Mouse (Mus musculus) T-helper 17 cell (primary cell): ENCODE results near the gene Tsga10ip.

Experiments used
- in situ Hi-C, 2 experiments: fragments of 300-600 bp; cut with MboI, MseI; formaldehyde crosslinking; loops; 1 replicate in 1 of 2; 2 replicates in 1 of 2; pipeline ENCODE4 v1.15.1; 2025; ENCODE audit warnings: high pct_unique_total_duplicates in 2 of 2

The Tsga10ip gene

GRCm38 (mm10) chr19:5402293-5402692 lies at the start of gene Tsga10ip:
Gene Tsga10ip (minus strand): TSS chr19:5402526.
- in situ Hi-C loops = no loop called here

GRCm38 (mm10) chr19:5451766-5452165 lies 49.4 kb upstream of the Tsga10ip start:
- in situ Hi-C loops = loop anchor here (5.0 to 10.0 kb wide), 3 partner anchors 36 to 363 kb away; partner anchors contain the start of gene Mus81 (in 1 of the 2)

- in situ Hi-C loops = loop anchor here (5.0 to 25.0 kb wide), 5 partner anchors 38 to 1737 kb away; partner anchors contain the start of genes 1810055G02Rik (in 1 of the 2) and Mus81 (in 1 of the 2)
These were observed 47.3 kb upstream of the Tsga10ip start for GRCm38 (mm10) chr19:5449673-5450072.

- in situ Hi-C loops = loop anchor here in 1 of 2 experiments (5.0 to 25.0 kb wide), 2 partner anchors 41 to 1736 kb away; partner anchors contain the start of gene 1810055G02Rik
These were observed 46.2 kb upstream of the Tsga10ip start for GRCm38 (mm10) chr19:5448354-5449150.

GRCm38 (mm10) chr19:5447515-5448353 lies 45.4 kb upstream of the Tsga10ip start, which contains the start of gene Fosl1:
Gene Fosl1 (plus strand): TSS chr19:5447547.
- in situ Hi-C loops = loop anchor here in 1 of 2 experiments (5.0 to 25.0 kb wide), 2 partner anchors 40 to 1735 kb away; partner anchors contain the start of gene 1810055G02Rik

GRCm38 (mm10) chr19:5445747-5446146 lies 43.4 kb upstream of the Tsga10ip start:
- in situ Hi-C loops = loop anchor here in 1 of 2 experiments (5.0 to 25.0 kb wide), 2 partner anchors 38 to 1733 kb away; partner anchors contain the start of gene 1810055G02Rik

- in situ Hi-C loops = loop anchor here in 1 of 2 experiments (5.0 to 25.0 kb wide), 2 partner anchors 38 to 1733 kb away; partner anchors contain the start of gene 1810055G02Rik
These were observed 42.6 kb upstream of the Tsga10ip start for GRCm38 (mm10) chr19:5444954-5445353.

- in situ Hi-C loops = loop anchor here in 1 of 2 experiments (25.0 kb wide), 1 partner anchor 1732 kb away; the partner anchor contains the start of gene 1810055G02Rik
These were observed 42.1 kb upstream of the Tsga10ip start for GRCm38 (mm10) chr19:5444371-5444908.

- in situ Hi-C loops = loop anchor here in 1 of 2 experiments (25.0 kb wide), 1 partner anchor 1722 kb away; the partner anchor contains the start of gene 1810055G02Rik
These were observed 31.6 kb upstream of the Tsga10ip start for GRCm38 (mm10) chr19:5433951-5434350.

GRCm38 (mm10) chr19:5432992-5433852 lies 30.9 kb upstream of the Tsga10ip start:
- in situ Hi-C loops = loop anchor here in 1 of 2 experiments (25.0 kb wide), 1 partner anchor 1721 kb away; the partner anchor contains the start of gene 1810055G02Rik

GRCm38 (mm10) chr19:5431911-5432464 lies 29.7 kb upstream of the Tsga10ip start:
- in situ Hi-C loops = loop anchor here in 1 of 2 experiments (25.0 kb wide), 1 partner anchor 1720 kb away; the partner anchor contains the start of gene 1810055G02Rik

- in situ Hi-C loops = loop anchor here in 1 of 2 experiments (25.0 kb wide), 1 partner anchor 1718 kb away; the partner anchor contains the start of gene 1810055G02Rik
These were observed 28.1 kb upstream of the Tsga10ip start for GRCm38 (mm10) chr19:5430408-5430807.

GRCm38 (mm10) chr19:5429806-5430205 lies 27.5 kb upstream of the Tsga10ip start:
- in situ Hi-C loops = loop anchor here in 1 of 2 experiments (25.0 kb wide), 1 partner anchor 1718 kb away; the partner anchor contains the start of gene 1810055G02Rik

- in situ Hi-C loops = loop anchor here in 1 of 2 experiments (25.0 kb wide), 1 partner anchor 1717 kb away; the partner anchor contains the start of gene 1810055G02Rik
These were observed 26.9 kb upstream of the Tsga10ip start for GRCm38 (mm10) chr19:5429219-5429618.

GRCm38 (mm10) chr19:5428083-5428482 lies 25.8 kb upstream of the Tsga10ip start:
- in situ Hi-C loops = loop anchor here in 1 of 2 experiments (25.0 kb wide), 1 partner anchor 1716 kb away; the partner anchor contains the start of gene 1810055G02Rik

GRCm38 (mm10) chr19:5426640-5427290 lies 24.4 kb upstream of the Tsga10ip start:
- in situ Hi-C loops = loop anchor here in 1 of 2 experiments (25.0 kb wide), 1 partner anchor 1714 kb away; the partner anchor contains the start of gene 1810055G02Rik

- in situ Hi-C loops = loop anchor here in 1 of 2 experiments (25.0 kb wide), 1 partner anchor 1714 kb away; the partner anchor contains the start of gene 1810055G02Rik
These were observed 23.7 kb upstream of the Tsga10ip start for GRCm38 (mm10) chr19:5425906-5426565.
